Mouse (Mus musculus): Measurements from ENCODE around the gene Casp8.

DNA sequence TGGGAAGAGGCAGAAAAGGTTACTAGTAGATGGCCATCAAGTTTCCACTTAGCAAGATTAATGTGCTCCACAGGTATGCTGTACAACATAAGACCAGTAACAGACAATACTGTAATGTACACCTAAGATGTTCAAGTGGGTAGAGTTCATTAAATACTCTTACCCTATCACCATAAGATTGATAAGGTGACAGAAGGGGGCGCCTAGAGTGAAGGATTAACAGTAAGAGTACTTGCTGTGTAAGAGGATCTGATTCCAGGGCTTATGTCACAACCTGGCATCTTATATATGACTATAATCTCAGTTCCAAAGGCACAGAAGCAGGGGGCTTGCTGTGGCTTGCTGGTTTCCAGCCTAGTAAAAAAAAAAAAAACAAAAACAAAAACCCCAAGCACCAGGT, 16.9 kb upstream of the Casp8 start:
- TF ChIP-seq EP300 (IDR thresholded peaks at IDR 0.05): no peak
- no peak for TF ChIP-seq CTCF (IDR thresholded peaks at IDR 0.05)

Measured in lung, postnatal 0 days (tissue).